Mouse (Mus musculus) megakaryocyte progenitor cell, adult 5-6 weeks (primary cell): ENCODE data around the gene Dnah6. TPM values are rescaled to one million over a fixed set of nuclear protein-coding genes. Genes with fewer than 3 reads are reported as not detected.

Source experiments
- ATAC-seq: replicated peaks from 2 replicates; pipeline ENCODE4 v1.8.0; 2016; ENCODE audit warnings: mild to moderate bottlenecking, moderate TSS enrichment, inconsistent platforms; ENCODE audit not compliant: poor library complexity
- total RNA-seq, 2 experiments: library from RNA; stranded (forward) in 1 of 2; stranded (reverse) in 1 of 2; fragments of 157-497, 149-512 nt in 1 of 2; fragments of 200-1000 nt in 1 of 2; gene quantifications; 2 replicates each; pipeline versions ENCODE4 v1.2.3 to v1.2.4; 2015 to 2017

Gene Dnah6
- total RNA-seq, 2 experiments from 2014 or later = 0.04 to 0.05 TPM

GRCm38 (mm10) chr6:73153675-73154074 is 67.8 kb downstream of the Dnah6 start:
- ATAC-seq = peak; percentile 88

- no peak for ATAC-seq
Measured at GRCm38 (mm10) chr6:73143403-73143802, 78.0 kb downstream of the Dnah6 start.

GRCm38 (mm10) chr6:73142776-73143175 is 78.7 kb downstream of the Dnah6 start:
- ATAC-seq = no peak

DNA sequence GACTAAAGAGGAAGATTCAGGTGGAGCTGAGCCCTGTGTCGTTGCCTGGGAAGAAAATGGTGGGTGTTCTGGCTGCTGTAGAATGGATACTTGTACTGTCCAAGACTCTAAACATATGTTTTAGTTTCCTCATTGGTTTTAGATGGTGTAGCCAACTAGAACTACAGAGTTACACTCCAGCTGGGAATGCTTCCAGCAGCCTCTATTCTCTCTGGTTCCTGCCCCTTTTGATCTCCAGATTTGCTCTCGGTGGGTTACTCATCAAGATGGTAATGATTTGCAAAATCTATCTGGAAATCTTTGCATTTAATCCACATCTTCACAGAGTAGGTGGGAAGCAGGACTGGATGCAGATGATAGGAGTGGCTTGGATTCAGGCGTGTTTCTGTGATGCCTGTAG is 80.6 kb downstream of the Dnah6 start:
- ATAC-seq = no peak

GRCm38 (mm10) chr6:73132784-73133183 is 88.7 kb downstream of the Dnah6 start:
- ATAC-seq = no peak

DNA sequence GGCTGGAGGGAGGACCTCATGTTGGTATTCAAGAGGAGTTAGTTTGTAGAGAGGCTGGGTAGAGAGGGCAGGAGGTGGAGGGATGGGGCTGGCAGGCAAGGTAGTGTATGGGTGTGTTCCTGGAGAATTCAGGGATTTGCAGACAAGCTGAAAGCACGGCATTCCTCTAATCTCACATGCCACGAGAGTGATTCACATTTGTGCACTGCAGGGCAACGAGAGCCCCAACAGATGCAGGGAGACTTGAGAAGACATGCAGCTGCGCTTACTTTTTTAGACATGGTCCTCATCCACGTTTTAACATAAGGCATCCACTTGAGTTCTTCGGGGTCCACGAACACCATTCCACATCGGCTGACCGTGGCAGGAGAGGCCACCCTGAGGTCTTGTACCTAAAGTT is 93.9 kb downstream of the Dnah6 start:
- no peak for ATAC-seq

- ATAC-seq = no peak
Measured at GRCm38 (mm10) chr6:73120348-73120747, 101.1 kb downstream of the Dnah6 start.

- peak; percentile 79 for ATAC-seq
Measured at GRCm38 (mm10) chr6:73113898-73114297, 107.6 kb downstream of the Dnah6 start.

DNA sequence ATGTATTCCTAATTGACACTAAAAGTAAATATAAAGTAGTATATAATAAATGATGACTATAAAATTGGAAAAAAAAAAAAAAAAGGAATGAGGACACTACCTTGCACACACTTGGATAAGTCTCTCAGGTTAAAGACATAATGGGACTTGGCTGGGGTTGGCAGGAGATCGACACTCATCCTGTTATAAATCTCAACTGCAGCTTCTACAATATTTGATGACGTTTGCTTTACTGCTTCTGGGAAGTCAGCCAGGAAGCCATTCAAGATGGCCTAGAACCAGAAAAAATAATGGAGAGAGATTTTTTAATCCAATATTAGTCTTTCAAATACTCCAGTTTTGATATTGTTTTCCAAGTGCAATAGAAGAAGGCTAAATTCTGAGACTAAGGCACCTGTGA is 108.1 kb downstream of the Dnah6 start:
- ATAC-seq = no peak

GRCm38 (mm10) chr6:73093133-73093532 is 128.3 kb downstream of the Dnah6 start:
- no peak for ATAC-seq

- no peak for ATAC-seq
Measured at GRCm38 (mm10) chr6:73090836-73091235, 130.6 kb downstream of the Dnah6 start.

DNA sequence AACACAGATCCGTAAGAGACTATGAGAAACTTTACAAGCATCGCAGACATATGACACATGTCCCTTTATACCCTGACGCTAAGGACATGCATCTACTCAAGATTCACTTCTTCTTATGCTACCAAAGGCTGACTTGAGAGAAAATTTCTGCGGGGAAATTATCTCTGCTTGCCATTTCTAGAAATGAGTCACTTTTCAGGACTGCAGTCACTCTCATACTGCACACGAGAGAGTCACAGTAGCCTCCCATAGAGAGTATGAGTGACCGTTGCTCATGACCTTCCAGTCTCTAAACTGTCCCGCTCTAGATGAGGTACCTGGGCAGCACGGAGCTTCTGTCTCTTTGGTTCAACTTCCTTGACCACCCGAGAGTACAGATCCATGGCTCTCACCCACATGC is 138.9 kb downstream of the Dnah6 start:
- ATAC-seq = no peak

- no peak for ATAC-seq
Measured at GRCm38 (mm10) chr6:73072093-73072786, 149.2 kb downstream of the Dnah6 start.

DNA sequence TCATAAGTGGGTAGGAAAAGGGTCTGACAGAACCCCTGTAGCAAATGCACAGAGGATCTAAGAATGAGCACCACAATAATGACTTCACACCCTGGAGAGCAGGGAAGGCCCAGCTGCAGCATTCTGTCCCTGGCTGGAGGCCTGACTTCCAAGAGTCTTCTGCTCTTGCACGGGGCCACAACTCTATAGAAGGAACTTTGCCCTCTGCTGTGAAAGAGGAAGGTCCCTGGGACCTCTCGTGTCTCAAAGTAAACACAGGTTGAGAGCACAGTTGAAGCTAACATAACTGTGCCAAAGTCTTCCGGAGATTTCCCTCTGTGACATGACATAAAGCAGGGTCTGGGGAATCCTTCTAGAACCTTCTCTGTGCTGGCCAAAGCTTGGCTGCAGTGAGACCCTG is 150.2 kb downstream of the Dnah6 start:
- no peak for ATAC-seq

GRCm38 (mm10) chr6:73070663-73071062 is 150.8 kb downstream of the Dnah6 start:
- ATAC-seq = no peak

DNA sequence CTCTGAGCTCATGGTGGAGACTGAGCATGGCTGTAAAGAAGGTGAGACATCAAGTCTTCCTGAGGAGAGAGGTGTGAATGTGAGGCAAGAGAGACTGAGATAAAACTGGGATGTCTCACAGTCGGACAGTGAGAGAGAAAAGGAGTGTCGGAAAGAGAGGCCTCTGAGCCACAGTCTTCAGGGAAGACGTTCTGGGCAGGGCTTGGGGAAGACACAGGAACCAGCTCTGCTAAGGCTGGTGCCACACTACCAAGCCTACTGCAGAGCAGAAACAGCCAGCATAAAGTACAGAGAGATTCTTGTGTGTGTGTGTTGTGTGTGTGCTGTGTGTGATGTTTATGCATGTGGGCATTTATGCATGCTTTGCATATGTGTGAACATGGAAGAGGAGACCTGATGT is 156.9 kb downstream of the Dnah6 start:
- ATAC-seq = no peak

DNA sequence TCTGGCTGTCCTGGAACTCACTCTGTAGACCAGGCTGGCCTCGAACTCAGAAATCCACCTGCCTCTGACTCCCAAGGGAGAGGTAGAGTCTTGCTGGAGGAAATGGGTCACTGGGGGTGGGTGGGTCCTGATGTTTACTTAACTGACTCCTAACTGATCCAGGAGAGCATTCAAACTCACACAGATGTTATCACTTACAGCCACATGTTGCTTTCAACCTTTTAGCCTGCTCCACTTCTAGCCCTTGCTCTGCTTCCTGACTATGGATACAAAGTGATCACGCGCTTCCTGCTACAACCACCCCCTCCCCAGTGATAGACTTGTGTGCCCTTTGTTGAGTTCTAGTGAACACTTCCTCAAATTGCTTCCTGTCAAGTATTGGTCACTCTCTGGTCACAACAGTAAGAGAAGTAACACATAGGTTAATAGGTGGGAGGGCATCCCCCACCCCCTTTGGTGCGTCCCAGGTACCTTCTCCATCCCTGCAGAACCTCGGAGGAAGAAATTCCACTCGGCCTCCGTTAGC is 161.8 kb downstream of the Dnah6 start:
- peak; percentile 70 for ATAC-seq

DNA sequence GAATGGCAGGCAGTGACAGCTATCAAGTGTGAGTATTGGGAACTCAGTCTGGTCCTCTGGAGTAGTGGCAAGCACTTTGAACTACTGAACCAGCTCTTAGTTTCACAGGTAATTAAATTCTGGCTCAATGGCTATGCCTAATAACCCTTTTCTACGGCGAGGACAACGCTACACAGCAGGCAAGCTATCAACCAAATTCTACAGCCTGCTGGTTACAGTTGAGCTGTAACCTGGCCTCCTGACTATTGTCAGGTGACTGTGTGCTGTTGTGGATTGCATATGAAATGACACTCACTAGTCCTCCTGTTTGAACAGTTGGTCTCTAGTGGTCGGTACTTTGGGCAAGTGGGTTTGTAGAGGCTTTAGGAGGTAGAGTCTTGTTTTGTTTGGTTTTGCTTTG is 162.3 kb downstream of the Dnah6 start:
- no peak for ATAC-seq

- no peak for ATAC-seq
Measured at GRCm38 (mm10) chr6:73055347-73055746, 166.1 kb downstream of the Dnah6 start.

GRCm38 (mm10) chr6:73054807-73055206 is 166.6 kb downstream of the Dnah6 start:
- ATAC-seq = no peak

DNA sequence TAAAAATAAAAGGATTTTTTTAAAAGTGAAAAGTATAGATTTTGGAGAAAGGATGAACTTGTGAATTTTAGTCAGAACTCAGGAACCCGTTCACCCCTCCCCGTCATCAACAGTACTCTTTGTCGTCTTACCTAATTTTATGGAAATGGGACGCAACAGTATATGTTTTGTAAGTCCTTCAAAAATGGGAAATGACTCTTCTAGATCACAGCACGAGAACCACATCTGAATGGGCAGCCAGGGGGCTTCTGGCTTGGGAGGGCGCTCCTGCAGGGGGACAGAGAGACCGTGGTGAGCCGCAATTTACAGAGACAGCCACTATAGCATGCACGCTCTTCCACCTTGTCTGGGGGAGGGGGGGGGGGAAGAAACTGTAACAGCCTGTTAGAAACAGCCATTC is 167.9 kb downstream of the Dnah6 start:
- ATAC-seq = peak; percentile 60

- ATAC-seq = no peak
Measured at GRCm38 (mm10) chr6:73047259-73047658, 174.2 kb downstream of the Dnah6 start.

- ATAC-seq = no peak
Measured at GRCm38 (mm10) chr6:73045944-73046343, 175.5 kb downstream of the Dnah6 start.
